Mouse (Mus musculus) retina, postnatal 7 days (tissue): ENCODE results near the gene Gm49361.
"Not testable (repeated sequence)": the region's sequence is repeated elsewhere in the genome, so short reads cannot be mapped to it uniquely, and the experiment has no call there.

ENCODE experiments used
- DNase-seq: peaks from one replicate; pipeline ENCODE4 v3.0.0-alpha.2; 2012; ENCODE audit warnings: low read depth, low spot score

Gm49361 gene

DNA sequence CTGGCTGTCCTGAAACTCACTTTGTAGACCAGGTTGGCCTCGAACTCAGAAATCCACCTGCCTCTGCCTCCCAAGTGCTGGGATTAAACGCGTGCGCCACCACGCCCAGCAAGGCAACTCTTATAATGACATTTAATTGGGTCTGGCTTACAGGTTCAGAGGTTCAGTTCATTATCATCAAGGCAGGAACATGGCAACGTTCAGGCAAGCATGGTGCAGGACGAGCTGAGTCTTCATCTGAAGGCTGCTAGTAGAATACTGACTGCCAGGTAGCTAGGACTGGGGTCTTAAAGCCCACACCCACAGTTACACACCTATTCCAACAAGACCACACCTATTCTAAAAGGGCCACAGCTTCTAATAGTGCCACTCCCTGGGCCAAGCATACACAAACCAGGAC lies 57.8 kb downstream of the Gm49361 start:
- not testable (repeated sequence) for DNase-seq

DNA sequence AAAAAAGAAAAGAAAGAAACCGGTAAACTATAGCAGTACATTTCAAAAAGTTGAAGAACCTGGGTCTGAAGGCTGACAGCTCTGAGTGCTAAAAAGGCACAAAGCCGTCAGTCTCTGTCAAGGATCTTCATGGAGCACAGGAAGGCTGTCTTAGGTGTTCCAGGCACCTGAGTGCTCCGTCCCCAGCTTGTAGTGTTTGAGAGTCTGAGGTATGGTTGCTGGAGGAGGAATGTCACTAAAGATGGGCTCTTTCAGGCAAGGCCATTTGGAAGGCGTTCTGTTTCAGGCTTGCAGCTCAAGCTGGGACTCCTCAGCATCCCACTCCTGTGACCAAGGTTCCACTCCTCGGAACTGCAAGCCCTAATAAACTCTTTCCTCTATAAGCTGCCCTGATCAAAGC lies 58.5 kb downstream of the Gm49361 start:
- no peak for DNase-seq

DNA sequence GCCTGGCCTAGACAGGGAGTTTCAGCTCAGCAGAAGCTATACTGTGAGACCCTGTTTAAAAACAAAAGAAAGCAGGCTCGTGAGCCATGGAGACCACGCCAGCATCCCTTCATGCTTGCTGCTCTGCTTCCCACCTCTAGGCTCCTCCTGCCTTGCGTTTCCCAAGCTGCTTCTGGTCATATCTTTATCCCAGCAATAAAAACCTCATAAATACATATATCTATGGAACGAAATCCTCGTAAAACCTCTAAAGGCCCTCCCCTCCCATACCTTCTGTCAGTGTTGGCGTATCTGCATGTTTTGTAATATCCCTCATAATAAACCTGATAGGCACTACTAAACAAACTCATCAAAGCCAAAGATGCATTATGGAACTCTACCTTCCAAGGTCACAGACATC lies 59.3 kb downstream of the Gm49361 start:
- DNase-seq: no peak

DNA sequence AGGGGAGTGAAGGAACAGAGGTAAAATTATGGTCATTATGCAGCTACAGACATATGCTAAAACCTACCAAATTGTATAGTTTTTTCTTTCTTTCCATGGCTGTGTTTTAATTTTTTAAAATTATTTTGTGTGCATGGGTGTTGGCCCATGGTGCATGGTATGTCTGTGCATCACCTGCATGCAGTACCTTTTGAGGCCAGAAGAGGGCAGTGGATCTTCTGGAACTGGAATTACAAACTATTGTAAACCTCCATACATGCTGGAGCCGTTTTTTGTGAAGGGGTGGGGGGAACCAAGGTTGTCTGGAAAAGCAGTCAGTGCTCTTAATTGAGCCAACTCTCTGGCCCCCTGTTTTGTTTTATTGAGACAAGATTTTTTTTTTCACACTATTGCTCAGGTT lies 61.3 kb downstream of the Gm49361 start:
- no peak for DNase-seq

DNA sequence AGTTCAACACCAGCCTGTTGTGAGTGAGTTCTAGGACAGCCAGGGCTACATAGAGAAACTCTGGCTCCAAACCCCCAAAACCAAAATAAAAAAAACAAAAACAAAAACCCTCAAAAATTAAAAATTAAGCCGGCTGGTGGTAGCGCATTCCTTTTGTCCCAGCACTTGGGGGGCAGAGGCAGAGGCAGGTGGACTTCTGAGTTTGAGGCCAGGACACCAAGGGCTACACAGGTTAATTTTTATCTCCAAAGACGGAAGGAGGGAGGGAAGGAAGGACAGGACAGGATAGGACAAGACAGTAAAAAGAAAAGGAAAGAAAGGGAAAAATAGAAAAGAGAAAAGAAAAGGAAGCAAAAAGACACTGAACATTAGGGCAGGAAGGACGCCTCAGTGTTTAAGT lies 63.2 kb downstream of the Gm49361 start:
- no peak for DNase-seq

DNA sequence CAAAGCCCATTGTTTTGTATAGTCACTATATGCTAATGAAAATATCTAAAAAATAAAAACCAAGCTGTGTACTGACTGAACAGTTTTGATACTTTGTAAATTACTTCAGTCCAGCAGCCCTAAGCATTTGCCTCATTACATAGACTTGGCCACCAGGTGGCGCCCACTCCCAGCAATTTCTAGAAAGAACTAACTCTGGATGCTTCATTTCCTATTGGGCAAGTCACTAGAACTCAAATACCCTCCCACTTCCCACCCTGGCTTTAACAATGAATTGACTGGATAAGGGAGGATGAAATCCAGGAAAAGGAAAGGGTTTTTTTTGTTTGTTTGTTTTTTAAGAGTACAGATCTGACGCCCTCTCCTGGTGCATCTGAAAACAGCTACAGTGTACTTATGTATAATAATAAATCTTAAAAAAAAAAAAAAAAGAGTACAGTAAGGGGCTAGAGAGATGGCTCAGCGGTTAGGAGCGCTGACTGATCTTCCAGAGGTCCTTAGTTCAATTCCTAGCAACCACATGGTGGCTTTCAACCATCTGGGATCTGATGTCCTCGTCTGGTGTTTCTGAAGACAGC lies 65.9 kb downstream of the Gm49361 start:
- DNase-seq: peak; percentile 71

DNA sequence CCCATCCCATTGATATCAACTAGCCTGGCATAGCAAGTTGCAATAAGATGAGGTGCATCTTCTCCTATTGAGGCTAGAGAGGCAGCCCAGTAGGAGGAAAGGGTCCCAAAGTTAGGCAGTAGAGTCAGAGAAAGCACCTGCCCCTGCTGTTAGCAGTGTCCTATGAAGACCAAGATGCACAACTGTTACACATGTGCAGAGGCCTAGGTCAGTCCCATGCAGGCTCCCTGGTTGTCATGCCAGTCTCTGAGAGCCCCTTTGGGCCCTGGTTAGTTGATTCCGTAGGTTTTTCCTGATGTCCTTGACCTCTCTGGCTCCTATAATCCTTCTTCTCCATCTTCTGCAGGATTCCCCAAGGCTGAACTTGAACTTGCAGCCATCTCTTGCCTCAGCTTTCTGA lies 66.4 kb downstream of the Gm49361 start:
- no peak for DNase-seq

DNA sequence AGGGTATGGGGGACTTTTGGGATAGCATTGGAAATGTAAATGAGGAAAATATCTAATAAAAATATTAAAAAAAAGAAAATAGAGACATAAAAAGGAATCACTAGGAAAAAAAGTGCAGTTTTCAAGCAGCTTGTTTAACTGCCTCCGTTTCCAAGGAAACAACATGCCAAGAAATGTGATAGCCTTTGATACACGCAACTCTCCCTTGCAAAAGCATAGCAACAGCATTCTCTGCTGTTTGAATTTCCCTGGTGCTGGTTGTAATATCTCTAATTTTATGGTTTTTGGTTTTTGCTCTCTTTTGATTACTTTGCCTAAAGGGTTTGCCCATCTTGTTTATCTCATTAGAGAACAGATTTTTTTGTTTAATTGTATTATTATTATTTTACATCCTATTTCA lies 70.4 kb downstream of the Gm49361 start:
- DNase-seq: no peak

DNA sequence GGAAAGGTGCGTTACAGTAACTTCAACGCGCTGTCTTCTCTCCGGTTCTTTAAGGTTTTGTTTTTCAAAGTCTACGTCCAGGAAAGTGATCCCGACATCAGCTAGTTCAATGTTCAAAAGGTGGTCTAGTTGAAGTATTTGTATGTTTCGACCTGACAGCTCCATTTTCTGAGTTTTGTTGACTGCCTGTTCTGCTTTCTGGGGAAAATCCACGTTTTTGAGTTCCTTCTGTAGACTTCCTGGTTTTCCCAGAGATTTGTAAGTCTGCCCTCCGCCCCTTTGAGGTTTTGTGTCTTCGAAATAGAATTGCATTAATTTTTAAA lies 80.3 kb downstream of the Gm49361 start:
- no peak for DNase-seq

DNA sequence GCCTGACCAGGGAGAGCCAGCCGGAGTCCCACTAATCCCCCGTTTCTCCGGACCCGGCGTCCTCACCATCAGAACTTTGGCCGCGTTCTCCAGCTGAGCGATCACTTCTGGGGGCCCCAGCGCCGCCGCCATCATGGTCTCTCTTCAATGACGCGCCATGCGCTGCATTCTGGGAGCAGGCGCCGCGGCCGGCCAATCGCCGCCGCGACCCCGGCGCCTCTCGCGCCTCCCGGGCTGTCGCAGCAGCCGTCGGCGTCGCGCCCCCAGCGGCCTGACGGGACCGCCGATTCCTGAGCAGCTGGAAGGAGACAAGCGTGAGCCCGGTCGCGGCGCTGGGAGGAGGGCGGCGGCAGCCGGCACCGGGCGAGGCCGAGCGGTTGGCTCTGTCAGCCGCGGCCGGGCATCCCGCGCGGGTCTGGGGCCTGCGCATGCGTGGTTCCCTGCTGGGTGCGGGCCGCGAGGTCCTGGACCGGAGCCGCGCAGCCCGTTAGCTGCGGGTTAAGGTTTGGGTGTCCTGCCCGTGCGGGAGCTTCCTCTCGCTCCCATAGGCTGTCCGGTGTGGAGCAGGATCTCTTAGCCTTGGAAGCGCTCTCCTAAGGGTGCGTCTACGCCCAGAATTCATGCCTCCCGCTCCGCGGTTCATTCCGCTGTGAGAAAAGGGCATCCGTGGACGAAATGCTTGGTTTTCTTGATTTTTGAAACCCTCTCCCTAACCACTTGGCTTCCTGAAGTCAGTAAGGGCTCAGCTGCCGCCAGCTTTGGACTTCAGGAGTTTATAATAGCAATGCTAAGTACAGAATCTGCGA lies 80.9 kb downstream of the Gm49361 start, which contains the start of gene Xpo4:
Xpo4 (minus strand) TSS at position 609 of the 806 bp plus-strand sequence.
- DNase-seq: peak; percentile 81

DNA sequence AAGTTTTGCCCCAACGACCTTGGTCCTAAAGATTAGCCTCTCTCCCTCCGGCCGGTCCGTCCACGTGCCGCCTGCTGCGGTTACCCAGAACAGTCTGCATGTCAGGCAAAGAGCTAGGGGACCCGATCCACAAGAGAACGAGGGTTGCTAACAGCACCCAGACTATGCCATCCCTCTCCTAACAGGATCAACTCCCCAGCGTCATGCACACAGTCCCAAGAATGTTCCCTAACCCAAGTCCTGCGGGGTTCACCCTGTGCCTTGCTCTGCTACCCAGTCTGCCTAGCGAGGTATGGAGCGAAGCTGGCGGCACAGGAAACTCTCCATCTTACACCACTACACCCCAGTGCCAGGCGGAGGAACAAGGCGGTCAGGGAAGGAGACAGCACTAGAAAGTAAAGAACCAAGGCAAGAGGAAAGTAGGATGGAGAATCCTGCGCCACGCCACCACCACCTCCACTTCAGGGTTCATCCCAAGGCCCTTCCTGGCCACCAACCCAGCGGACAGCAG lies 81.5 kb downstream of the Gm49361 start:
- no peak for DNase-seq

DNA sequence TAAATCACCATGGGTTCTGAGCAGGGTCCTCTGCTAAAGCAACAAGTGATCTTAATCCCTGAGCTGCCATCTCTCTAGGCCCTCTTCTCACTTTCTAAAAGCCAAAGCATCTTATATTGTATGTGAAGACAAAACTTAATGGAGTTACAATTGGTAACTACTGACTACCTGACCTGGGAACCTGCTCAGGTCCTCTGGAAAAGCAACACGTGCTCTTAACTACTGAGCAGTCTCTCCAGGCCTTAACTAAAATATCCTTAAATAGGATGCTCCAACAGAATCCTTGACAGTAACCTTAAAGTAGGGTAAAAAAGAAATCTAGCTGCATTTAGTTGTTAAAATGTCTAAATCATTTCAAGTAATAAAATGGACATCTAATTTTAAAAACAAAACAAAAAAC lies 82.3 kb downstream of the Gm49361 start:
- DNase-seq: no peak

DNA sequence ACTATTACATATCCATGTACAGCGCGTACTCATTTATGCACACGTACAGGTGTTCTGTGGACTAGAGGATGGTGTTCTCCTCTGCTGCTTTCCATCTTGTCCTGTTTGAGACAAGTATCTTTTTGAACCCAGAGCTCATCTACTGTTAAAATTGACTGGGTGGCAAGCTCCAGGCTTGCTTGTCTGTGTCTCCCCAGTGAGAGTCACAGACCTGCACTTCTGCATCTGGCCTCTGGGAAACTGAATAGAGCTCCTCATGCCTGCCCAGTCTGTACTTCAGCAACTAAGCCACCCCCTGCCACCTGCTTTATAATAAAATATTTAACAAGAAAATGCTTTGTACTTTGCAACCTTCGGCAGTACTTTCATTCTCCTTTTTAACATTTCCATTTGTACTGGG lies 87.6 kb downstream of the Gm49361 start:
- no peak for DNase-seq

DNA sequence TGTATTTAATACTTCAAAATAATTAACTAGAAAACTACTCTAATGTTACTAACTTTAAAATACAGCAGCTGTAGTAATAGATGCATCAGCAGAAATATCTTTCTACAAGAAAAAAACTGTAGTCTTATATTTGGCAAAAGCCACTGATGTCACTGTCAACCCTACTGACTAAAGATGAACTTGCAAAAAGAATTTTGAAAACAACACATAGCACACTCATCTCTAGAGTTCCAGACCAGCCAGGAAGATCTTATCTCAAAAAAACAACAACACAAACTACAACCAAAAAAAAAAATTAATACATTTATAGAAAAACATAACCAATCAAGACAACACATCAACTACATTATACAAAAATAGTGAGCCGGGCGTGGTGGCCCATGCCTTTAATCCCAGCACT lies 88.4 kb downstream of the Gm49361 start:
- DNase-seq: no peak

DNA sequence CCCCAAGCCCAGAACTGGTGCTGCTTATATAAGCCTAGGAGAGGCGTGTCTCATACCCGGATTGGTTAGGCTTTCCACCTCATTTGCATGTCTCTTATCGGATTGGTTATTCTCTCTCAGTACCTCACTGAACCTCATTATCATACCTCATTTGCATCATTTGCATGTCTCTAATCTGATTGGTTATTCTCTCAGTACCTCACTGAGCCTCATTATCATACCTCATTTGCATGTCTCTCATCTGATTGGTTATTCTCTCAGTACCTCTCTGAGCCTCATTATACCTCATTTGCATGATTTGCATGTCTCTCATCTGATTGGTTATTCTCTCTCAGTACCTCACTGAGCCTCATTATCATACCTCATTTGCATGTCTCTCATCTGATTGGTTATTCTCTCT lies 89.4 kb downstream of the Gm49361 start:
- not testable (repeated sequence) for DNase-seq

DNA sequence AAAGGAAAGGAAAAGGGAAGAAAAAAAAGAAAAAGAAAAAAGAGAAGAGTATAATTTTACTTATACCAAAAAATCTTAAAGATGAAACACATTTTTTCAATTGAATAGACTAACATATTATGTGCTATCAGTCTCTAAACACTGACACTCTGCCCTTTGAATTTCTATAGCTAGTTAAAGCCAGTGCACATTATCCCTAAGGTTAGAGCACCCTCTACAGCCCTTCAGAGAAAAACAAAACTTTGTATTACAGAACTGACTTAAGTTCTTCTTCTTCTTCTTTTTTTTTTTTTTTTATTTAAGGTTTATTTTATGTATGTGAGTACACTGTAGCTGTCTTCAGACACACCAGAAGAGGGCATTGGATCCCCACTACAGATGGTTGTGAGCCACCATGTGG lies 96.4 kb downstream of the Gm49361 start:
- DNase-seq: no peak

DNA sequence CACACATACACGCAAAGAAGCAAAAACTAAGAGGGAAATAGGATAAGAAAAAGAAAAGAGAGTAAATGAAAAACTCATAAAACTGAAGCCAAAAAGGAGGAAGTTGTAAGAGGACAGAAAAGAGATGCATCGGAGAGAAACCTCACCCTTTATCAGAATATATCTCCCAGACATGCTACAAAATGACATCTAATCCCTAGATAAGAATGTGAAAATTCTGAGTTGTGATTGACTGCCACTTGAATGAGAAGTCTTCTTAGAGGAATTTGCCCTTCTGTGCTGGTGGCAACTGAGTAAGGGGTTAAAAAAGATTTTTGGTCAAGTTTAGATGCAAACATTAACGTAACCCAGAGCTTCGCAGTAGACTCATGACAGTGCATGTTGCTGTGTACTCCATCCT lies 99.7 kb downstream of the Gm49361 start:
- DNase-seq: no peak

DNA sequence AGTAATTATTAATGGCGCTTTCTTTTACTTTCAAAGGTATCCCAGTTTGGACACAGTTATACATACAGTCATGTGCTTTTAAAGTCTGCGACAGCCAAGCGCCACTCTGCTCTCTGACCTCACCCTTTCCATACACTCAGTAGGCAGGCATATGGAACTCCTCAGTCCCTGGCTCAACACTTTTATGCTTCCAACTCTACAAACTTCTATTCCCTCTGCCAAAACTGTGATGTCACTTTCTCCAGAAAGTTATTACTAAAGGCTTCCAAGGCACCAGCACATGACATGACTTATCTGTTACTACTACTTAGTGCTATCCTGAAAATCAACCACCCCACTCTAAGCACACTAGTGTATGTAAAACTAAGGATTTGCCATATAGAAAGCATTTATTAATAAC lies 106.8 kb downstream of the Gm49361 start:
- no peak for DNase-seq

DNA sequence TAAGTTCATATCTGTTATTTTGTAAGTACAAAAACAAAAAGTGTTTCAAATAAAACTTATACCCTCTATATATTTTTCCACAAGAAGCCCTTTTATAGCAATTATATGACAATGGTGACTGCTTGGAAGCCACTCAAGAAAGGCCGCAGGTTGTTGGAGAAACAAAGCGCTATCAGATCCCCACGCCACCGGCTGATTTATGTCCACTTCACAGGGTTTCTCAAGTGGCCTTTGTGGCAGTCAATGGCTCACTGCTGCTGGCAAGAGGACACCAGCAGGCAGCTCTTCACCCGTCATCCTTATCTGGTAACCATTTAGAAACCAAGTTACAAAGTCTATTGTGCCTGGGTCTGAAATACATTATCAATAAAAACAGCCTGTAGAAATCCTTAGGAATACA lies 111.8 kb downstream of the Gm49361 start:
- no peak for DNase-seq

DNA sequence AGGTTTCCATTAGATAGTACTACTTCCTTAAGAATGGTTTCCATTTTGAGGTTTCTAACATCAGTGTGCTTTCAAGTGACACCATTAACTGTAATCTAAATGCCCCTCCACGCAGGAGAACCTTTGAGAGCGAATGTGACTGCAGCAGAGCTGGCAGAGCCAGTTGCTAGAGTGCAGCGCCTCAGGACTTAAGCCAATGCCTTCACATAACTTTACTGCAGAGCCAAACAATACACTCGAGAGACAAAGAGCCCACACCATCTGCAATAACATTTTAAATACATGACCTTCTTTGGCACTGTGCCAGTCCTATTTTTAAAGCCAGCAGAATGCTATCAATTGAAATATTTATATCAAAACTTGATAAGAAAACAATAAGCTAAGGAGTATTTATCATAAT lies 116.3 kb downstream of the Gm49361 start:
- no peak for DNase-seq

DNA sequence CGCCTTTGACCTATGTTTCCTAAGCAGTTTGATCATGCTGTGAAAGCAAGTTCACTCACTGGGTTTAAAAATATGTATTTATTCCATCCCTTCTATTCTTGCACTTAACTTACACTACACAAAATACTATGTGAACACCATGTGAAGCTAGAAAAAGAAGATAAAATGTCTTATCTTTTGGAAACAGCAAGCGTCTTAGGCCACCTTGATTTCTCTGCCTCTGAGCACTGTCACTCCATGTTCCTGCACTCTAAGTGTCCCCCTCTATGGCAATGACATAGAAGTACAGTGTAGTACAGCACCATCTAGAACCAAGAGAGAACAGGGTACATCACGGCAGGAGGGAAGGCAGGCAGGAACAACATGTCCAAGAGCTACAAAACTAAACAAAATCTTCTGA lies 123.0 kb downstream of the Gm49361 start:
- no peak for DNase-seq

DNA sequence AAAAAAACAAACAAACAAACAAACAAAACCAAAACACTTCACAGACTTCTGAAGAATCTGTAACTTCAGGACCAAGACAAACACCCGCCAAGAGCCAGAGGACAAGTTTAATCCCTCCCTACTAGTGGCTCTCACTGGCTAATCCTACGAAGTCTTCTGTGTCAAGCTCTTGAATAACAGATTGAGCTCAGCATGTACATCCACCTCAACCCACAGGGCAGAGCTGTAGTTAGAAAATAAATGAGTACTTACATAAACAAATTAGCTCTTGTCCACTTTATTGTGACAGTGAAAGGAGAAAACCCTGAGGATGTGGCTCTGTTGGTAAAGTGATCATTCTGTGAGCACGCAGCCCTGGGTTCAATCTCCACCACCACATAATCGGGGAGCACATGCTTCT lies 124.2 kb downstream of the Gm49361 start:
- DNase-seq: no peak

DNA sequence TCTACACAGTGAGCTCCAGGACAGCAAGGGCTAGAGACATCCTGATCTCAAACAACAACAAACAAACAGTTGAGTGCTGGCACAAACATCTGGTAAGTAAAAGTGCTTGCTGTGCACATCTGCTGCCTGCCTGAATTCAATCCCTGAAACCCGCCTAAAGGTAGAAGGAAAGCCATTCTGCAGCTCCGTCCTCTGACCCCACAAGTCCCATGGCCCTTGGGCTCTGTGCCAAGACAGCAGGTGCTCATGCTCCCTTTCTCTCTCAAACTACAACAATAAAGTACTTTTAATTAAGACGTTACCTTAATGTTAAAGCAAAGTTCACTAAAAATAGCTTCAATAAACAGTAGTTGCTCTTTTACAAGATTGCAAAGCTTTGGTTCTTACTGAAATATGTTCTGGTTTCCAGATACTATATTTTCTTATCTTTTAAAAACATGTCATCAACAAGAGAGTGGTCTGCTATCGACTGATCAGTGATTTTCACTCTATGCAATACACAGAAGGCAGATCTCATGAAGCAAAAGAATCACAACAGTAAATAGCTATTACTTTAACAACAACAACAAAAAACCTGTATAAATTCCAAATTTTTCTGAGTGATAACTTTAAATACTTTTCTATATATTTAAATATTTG lies 125.2 kb downstream of the Gm49361 start:
- no peak for DNase-seq
